Mouse (Mus musculus): ENCODE measurements around the gene Olfml2a.

Gene Olfml2a

DNA sequence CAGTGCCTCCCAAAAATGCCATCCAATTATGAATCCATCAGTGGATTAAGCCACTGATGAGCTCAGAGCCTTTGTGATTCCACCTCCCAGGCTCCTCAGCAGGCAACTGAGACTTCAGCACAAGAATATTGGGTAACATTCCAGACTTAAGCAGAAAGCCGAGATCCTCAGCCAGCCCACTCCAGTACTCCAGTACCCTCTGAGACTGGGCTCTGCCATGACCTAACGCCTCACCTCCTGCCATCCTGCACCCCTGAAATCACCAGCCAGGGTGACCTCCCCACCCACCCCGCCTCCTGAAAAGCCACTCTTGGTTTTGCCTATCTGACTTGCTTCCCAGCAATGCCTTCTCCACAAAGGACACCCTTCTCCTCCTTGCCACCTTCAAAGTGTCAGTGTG, 5.6 kb downstream of the Olfml2a start:
- no peak for DNase-seq (ENCODE audit: low read depth, low spot score)

DNA sequence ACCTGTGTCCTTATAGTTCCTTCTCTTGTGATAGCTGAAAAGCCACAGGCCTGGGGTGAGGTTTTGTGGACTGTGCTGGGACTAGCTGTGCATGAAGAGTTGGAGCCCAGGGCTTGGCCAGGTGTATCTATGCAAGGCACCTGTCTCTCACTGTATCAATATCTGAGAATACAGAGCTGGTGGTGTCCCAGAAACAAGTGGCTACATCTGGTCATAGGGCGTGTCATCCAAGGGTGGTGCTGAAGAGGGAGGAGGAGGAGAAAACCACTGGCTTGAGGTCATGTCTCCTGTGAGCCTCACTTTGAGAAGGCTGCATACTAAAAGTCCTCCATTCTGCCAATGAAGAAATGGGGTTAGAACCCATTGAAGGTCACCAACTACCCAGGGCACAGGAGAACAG, 6.2 kb downstream of the Olfml2a start:
- DNase-seq (ENCODE audit: low read depth, low spot score), result no peak

DNA sequence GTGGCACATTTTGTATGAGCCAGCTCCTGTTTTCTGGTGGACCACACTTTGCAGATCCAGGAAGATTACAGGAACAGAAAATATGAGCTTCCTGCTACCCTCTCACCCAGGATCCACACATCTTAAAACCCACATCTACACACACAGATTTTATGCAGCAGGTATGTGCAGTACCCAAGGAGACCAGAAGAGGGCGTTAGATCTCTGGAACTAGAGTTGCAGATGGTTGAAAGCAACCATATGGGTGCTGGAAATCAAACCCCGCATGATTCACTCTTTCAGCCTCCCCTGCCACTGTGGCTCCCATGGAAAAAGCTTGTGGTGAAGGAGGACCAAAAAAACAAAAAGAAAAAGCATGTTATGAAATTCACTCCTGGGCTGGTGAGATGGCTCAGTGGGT, 7.3 kb downstream of the Olfml2a start:
- DNase-seq (ENCODE audit: low read depth, low spot score), result no peak

DNA sequence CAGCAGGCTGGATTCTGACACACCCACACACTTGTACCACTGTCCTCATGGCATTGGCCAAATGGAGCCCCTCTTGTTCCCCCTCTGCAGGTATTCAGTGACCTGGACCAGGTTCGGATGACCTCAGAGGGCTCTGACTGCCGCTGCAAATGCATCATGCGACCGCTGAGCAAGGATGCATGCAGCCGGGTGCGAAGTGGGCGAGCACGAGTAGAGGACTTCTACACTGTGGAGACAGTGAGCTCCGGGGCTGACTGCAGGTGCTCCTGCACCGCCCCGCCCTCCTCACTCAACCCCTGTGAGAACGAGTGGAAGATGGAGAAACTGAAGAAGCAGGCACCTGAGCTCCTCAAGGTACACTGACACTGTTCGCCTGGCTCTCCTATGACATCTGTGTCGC, 9.6 kb downstream of the Olfml2a start:
- no peak for DNase-seq (ENCODE audit: low read depth, low spot score)

DNA sequence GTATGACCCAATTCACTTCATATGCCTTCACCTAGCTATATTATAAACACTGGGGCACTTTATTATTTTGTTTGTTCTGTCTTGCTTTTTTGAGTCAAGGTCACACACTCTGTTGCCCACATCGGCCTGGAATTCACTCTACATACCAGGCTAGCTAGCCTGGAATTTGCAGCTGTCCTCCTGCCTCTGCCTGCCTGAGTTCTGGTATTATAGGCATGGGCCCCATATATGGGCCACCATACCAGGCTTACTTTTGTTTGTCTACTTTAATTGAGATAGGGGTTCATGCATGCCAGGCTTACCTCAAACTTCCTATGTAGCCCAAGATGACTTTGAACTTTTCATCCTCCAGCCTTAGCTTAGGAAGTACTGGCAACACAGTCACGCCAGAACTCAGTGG, 10.1 kb downstream of the Olfml2a start:
- DNase-seq (ENCODE audit: low read depth, low spot score), result no peak

DNA sequence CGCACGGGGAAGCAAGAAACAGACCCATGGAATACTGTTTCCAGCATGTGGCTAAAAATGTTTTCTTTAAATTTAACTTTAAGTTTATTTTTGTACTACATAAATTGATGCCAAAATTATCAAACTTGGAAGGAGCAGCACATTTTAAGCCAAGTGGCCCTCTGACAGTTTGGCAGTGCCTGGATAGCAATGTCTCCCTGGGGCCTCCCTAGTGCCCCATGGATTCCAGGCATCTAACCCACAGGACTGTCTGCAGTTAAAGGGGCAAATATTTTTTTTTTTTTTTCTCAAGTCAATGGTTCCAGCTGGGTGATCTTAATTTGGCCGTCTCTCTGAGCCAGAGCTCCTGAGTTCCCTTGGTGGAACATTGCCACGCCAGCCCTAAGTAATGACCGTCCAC, 11.4 kb downstream of the Olfml2a start:
- no peak for DNase-seq (ENCODE audit: low read depth, low spot score)

DNA sequence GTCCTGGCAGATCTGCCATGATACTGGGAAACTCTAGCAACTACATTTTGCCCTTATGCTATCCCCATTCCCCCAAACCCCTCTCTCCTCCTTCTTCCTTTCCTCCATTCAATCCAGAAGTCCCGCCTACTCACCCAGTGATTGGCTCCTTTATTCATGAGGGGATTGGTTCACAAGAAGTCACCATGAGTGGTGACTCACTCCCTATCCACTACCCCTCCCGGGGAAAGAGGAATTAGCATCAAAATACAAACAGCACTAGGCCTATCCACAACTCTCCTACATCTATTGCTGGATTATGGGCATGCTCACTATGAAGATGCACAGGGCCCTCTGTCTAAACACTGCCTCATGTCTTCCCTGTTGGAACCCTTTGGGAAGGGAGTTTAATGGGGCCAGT, 12.2 kb downstream of the Olfml2a start:
- DNase-seq (ENCODE audit: low read depth, low spot score), result no peak

DNA sequence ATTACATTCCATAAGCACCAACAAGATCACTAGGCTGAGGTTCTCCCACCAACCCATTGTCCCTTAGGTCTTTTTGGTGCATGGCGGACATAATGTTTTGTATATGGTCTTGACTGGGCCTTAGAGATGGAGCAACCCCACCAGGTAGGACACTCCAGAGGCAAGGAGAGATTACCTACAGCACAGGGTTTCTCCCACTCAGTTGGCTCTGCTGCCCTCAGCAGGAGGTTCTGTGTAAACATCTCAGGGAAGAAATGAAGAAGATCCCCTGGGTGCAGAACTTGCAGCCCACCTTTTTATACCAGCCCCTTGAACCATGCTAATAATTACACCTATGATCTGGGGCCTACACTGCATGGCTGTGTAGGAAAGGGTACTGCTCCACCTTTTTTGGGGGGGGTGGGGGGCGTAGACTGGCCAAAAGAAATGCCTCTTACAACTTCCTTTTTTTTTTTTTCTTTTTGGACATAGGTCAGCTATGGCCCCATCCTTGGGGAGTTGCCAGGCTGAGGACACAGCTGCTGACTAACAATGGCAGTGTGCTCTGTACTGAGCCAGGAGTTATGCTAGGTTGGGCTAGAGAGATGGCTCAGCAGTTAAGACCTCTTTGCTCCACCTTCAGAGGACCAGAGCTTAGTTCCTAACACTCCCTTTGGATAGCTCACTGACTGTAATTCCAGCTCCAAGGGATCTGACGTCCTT, 12.8 kb downstream of the Olfml2a start:
- DNase-seq (ENCODE audit: low read depth, low spot score), result no peak

DNA sequence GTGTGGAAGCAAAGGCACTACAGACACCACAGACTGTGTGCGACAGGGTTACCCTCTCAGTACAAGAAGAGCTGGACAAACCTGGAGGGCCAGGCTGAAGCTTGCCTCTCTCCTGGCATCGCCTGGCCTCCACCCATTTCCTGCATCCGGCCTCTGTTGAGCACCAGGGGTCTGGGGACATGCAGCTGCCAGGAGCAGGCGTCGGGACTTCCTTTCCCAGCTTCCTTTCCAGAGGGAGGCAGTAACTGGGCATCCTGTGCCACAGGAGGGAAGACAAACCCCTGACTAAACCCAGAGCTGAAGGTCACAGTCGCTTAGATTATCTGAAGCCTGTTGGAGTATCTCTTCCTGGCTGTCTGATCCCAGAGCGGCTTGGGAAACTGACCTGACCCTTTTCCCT, 15.8 kb downstream of the Olfml2a start:
- DNase-seq (ENCODE audit: low read depth, low spot score), result no peak

DNA sequence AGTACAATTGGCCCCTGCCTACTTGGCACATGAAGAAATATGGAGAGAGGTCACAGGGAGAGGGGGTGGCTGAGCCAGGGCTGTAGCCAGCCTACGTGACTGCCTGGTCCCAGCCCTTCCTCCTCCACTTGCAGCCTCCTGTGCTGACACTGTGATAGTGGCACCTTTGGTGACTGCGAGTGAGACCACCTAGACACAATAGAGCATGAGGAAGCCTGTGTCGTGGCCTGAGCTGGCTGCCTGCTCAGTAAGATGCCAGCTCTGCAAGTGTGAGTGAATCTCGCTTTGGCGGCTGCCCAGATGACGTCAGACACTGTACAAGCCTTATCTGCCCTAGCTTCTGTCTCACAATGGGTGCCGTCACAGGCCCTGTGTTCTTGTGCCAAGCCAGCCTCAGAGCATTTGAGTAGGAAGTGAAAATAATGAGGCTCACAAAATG, 18.5 kb downstream of the Olfml2a start:
- DNase-seq (ENCODE audit: low read depth, low spot score), result no peak

DNA sequence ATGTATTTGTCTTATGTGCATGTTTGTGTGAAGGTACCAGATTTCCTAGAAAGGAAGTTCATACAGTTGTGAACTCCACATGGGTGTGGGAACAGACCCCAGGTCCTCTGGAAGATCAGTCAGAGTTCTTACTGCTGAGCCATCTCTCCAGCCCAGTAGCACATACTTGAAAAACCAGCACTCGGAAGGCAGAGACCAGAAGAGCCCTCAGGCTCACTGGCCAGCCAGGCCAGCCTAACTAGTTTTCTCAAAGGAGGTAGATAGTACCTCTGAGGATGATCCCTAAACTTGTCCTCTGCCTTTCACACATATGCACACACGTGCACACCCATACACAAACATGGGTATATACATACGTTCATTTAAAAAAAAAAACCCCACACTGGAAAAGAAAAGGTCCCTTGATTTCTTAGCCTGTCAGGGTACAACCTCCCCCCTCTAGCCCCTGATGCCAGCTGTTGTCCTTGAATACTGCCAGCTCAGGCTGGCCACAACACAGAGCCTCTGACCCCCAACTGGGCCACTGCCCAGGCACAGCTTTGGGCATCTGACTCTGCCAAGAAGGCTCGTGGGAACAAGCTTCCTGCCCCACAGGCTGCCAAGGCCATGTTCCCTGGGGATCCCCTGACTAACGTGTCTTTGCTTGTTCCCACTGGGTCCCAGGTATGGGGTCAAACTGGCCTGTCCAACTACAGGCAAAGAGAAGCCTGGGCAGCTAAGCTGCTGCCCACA, 21.5 kb downstream of the Olfml2a start:
- no peak for DNase-seq (ENCODE audit: low read depth, low spot score)

DNA sequence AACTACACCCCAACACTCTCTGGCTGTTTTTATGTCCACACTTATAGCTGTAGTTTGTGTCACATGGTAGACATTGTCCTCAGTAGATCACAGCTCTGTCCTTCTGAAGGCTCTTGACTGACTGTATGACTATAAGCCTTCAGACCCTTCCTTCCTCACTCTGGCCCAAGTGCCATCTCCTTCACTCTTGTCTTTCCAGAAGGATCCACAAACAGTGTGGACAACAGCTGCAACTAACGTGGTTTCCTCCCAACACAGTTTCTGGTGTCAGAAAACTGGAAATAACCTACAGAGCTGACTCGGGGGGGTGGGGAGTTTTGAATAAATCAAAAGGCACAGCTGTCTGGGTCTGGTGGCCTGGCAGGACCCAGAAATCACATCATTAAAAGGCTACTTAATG, 24.3 kb downstream of the Olfml2a start:
- no peak for DNase-seq (ENCODE audit: low read depth, low spot score)

DNA sequence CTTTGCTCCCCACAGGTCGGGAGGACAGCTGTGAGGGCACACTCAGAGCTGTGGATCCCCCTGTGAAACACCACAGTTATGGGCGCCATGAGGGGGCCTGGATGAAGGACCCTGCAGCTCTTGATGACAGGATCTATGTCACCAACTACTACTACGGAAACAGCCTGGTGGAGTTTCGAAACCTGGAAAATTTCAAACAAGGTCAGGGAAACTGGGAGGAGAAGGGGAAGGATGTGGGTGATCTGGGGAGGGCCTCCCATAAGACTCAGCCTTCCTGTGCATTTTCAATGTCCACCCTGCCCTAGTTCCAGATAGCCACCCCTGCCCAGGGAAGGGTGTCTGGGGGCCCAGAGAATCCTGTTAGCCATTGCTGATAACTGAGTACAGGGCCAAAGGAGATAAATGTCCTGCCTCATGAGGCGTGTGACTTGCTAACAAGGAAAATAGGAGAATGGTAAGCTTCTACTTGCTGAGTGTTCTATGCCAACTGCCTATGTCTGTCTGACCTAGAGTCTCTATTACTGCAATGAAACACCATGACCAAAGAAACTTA, 26.0 kb downstream of the Olfml2a start:
- DNase-seq (ENCODE audit: low read depth, low spot score), result no peak

DNA sequence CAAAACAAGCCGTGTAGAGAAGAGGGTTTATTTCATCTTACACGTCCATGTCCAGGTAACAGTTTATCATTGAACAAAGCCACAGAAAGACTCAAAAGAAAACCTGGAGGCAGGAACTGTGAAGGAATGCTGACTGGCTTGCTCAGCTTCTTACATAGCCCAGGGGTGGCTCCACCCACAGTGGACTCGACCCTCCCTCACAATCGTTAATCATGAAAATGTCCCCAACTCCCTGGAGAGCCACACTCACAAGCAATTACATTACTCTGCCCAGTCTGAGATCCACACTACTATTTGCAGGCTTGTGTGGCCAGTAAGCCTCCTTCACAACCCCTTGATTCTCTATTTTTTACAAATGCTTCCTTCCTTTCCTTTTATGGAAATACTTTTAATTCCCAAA, 32.4 kb downstream of the Olfml2a start:
- DNase-seq (ENCODE audit: low read depth, low spot score), result peak; percentile 71

DNA sequence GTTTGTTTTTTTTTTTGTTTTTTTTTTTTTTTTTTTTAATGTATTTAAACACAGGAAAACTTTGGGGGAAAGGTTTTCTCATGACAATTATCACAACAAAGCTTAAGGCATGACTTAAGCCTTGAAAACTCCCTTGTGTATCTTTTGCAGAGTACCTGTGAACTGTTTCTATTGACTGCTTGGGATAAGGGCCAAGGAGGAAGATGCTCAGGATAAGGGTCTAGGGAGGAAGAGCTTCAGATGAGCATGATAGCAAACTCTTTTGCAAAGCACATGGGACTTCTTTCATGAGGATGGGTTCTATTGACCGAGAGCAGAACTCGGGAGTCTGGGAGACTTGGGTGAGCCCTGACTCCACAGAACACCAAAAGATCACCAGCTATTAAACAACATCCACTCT, 37.9 kb downstream of the Olfml2a start:
- DNase-seq (ENCODE audit: low read depth, low spot score), result no peak

DNA sequence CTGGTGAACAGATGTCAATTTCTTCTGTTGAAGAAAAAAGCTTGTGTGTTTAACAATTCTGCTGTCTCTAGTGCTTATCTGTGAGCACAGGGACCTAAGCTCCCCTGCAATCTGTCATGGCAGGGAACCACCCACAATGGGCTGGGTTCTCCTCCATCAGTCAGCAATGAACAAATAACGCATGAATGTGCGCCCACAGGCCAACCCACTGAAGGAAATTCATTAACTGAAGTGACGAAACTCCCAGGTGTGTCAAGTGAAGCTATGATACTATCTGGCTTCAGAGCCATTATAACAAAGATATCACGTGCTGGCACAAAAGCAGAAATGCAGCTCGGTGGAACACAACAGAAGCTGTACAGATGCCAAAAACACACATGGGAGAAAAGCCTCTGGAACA, 38.3 kb downstream of the Olfml2a start:
- DNase-seq (ENCODE audit: low read depth, low spot score), result no peak

DNA sequence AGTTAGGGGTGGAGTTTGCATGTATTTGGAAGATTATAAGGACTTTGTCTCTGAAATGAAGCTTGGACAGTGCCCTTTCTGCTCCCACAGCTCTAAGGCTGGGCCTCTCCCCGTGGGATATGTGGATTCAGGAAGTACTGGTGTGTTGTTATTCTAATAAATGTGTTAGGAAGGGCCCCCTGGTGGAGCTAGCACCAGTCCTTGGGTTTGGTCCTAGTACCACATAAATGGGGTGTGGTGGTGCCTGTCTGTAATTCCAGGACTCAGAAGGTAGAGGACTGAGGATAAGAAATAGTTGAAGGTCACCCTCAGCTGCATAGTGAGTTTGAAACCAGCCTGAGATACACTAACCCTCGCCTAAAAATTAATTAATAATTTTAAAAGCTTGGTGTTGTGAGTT, 41.4 kb downstream of the Olfml2a start:
- DNase-seq (ENCODE audit: low read depth, low spot score), result no peak

DNA sequence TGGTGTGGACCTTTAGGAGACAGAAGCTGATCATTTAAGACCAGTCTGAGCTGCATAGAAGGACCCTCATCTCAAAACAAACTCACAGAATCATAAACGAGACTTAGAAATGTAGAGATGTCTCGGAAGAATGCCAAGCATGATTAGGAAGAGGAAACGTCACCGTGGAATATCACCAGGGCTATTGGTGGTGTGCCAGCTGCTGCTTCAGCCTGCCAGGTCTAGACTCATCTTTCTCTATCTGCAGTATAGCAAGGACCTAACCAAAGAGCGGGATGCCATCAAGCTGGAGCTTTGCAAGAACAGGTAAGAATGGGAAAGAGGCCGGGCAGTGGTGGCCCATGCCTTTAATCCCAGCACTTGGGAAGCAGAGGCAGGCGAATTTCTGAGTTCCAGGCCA, 41.9 kb downstream of the Olfml2a start:
- no peak for DNase-seq (ENCODE audit: low read depth, low spot score)

DNA sequence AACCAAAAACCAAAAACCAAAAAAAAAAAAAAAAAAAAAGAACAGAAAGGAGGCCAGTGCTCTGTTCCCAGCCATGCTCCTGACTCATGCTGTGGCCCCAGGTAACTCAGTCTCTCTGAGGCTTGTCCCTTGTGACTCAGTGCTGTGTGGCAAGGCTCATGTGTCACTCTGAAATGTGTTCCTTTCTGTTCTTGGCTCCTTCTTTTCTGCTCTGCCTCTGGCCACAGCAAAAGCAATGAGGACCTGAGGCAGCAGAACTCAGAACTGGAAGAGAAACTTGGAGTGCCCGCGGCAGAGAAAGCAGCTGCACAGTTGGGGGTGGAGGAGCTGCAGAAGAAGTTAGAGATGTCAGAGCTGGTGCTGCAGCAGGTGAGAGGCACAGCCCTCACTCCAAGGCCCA, 42.4 kb downstream of the Olfml2a start:
- no peak for DNase-seq (ENCODE audit: low read depth, low spot score)

DNA sequence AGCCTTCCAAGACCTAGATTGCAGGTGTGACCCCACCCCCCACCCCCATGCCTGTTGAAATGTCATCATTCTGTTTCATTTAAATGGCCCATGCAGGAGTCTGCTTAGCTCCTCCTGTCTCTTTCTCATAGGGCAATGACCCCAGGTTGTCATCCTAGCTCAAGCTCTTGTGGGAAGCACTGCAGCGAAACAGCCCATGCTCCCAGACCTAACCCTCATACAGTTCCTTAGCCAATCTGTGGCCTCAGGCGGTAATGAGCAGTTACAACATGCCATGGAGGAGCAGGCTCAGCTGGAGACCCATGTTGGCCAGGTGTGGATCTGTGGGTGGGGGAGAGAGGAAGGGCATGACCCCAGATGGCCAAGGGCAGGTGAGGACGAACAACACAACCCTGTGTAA, 43.4 kb downstream of the Olfml2a start:
- no peak for DNase-seq (ENCODE audit: low read depth, low spot score)

DNA sequence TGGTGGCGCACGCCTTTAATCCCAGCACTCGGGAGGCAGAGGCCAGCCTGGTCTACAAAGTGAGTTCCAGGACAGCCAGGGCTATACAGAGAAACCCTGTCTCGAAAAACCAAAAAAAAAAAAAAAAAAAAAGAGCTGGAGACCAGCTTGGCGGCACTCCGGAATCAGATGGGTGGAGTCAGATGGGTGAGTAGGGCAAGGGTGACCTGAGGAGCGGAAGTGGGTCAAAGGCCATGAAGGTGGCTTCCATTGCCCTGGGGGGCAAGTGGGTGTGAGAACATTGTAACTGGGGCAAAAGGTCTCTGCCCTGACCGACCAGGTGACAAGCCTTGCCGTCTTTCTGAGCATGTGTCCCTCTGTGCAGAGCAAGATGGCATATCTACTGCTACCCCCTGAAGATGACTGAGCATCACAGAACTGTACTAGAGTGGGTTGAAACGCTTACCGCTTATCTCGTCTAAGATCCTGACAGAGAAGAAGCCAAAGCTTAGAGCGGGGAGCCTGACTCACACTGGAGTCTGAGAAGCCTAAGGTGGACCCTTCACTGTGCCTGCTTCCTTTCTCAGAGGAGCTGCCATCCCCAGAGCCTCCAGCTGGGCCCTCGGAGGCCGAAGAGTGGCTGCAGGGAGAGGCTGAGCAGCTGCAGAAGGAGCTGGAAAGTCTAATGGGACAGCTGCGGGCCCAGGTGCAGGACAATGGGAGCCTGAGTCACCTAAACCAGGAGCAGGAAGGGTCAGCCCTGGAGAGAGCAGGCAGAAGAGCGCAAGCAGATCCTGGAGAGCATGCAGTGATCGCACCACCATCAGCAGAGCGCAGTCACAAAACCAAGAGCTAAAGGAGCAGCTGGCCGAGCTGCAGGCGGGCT, 44.4 kb downstream of the Olfml2a start:
- no peak for DNase-seq (ENCODE audit: low read depth, low spot score)

DNA sequence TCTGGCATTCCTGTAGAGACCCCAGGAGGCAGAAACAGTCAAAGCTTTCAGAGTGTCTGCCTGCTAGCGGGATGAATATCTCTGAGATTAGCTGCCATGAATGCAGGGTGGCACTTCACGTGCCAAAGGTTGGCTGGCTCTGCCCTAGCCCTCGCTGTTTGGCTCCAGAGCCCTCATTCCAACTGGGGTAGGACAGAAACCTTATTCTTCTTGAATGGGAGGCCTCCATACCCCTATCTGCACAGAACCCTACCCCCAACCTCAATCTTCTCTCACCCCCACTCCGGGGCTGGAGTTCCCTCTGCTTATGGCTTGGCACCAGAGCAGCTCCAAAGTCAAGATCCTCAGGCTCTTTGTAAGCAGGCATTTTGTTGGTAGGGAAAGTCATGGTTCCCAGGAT, 46.1 kb downstream of the Olfml2a start:
- no peak for DNase-seq (ENCODE audit: low read depth, low spot score)
